Mouse (Mus musculus) heart, adult 2 months (tissue): ENCODE results near the gene Marc2.

Source experiments
- CTCF ChIP-seq: fragments of 200-600 bp; IDR thresholded peaks from 2 replicates; pipeline ENCODE4 v1.8.1; 2022; ENCODE audit warnings: antibody characterized with exemption, mild to moderate bottlenecking, moderate library complexity
- POLR2A ChIP-seq: fragments of 200-500 bp; IDR thresholded peaks from 2 replicates; pipeline ENCODE4 v1.6.1; 2011; ENCODE audit warnings: mild to moderate bottlenecking, low read depth, low read length, control low read depth; ENCODE audit not compliant: insufficient read depth

DNA sequence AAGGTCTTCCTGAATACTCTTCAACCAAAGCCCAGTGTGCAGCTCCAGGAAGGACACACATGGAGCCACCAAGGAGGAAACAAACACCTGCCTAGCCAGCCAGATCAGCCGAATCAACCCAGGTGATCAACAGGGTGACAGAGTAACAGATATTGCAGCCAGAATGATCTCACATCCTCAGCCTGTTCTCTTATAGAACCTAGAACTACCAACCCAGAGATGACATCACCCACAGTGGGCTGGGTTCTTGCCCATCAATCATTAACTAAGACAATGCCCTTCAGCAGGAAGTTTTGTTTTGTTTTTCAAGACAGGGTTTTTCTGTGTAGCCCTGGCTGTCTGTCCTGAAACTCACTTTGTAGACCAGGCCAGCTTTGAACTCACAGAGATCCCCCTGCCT is 12.0 kb upstream of the Marc2 start:
- TF ChIP-seq CTCF (no peak), POLR2A (no peak)
